Mouse (Mus musculus) G1E (cell line): ENCODE measurements around the gene Obsl1.

Source experiments
- CTCF ChIP-seq: IDR thresholded peaks from 2 replicates; pipeline ENCODE4 v1.5.1; 2012; ENCODE audit warnings: low read depth, low read length, inconsistent platforms, mixed read lengths
- GATA1 ChIP-seq: IDR thresholded peaks from 2 replicates; pipeline ENCODE4 v1.6.1; 2012; ENCODE audit warnings: borderline replicate concordance, low read length, inconsistent platforms, mixed read lengths
- GATA2 ChIP-seq: IDR thresholded peaks from 2 replicates; pipeline ENCODE4 v1.6.1; 2012; ENCODE audit warnings: low read depth, low read length, inconsistent platforms, borderline replicate concordance
- POLR2AphosphoS5 ChIP-seq: IDR thresholded peaks from 2 replicates; pipeline ENCODE4 v1.6.1; 2012; ENCODE audit warnings: low read depth, low read length, inconsistent platforms; ENCODE audit not compliant: insufficient replicate concordance
- TAL1 ChIP-seq: conservative IDR thresholded peaks from 2 replicates; pipeline ENCODE4 v1.6.1; 2012; ENCODE audit warnings: low read depth, low read length, inconsistent platforms, mixed read lengths

DNA sequence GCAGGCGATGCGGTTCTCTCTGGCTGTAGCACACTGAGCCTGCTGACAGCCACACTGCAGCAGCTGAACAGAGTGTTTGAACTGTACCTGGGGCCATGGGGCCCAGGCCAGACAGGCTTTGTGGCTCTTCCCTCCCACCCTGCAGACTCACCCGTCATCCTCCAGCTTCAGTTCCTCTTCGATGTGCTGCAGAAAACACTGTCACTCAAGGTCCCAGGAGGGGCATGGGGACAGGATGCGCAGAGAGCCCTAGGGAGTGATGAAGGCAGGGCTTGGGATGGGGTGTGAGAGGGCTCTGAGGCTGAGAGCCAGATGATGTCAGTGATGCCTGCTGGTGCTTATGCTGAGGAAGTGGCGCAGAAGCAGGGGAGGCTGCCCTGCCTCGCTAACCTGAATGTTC lies 18.4 kb upstream of the Obsl1 start:
- TF ChIP-seq TAL1 (no peak), CTCF (no peak), GATA1 (no peak), POLR2AphosphoS5 (no peak), GATA2 (no peak)
